Mouse (Mus musculus): ENCODE results near the gene Ffar1.
"Not testable (repeated sequence)": the region's sequence is repeated elsewhere in the genome, so short reads cannot be mapped to it uniquely, and the experiment has no call there.

Ffar1 gene

GRCm38 (mm10) chr7:30851421-30851820 is 9.9 kb downstream of the Ffar1 start:
- in situ Hi-C loops (cut with MboI, MseI) = no loop called here

GRCm38 (mm10) chr7:30847934-30848333 is 13.4 kb downstream of the Ffar1 start:
- in situ Hi-C loops (cut with MboI, MseI) = no loop called here

GRCm38 (mm10) chr7:30847386-30847785 is 14.0 kb downstream of the Ffar1 start:
- in situ Hi-C loops (cut with MboI, MseI) = no loop called here

- in situ Hi-C loops (cut with MboI, MseI) = no loop called here
Measured at GRCm38 (mm10) chr7:30846505-30847053, 14.8 kb downstream of the Ffar1 start.

GRCm38 (mm10) chr7:30844676-30845297 is 16.6 kb downstream of the Ffar1 start:
- in situ Hi-C loops (cut with MboI, MseI) = no loop called here

- in situ Hi-C loops (cut with MboI, MseI) = no loop called here
Measured at GRCm38 (mm10) chr7:30842092-30842491, 19.3 kb downstream of the Ffar1 start.

- in situ Hi-C loops (cut with MboI, MseI) = no loop called here
Measured at GRCm38 (mm10) chr7:30841379-30841778, 20.0 kb downstream of the Ffar1 start.

- in situ Hi-C loops (cut with MboI, MseI) = no loop called here
Measured at GRCm38 (mm10) chr7:30840306-30840705, 21.1 kb downstream of the Ffar1 start.

GRCm38 (mm10) chr7:30837277-30837676 is 24.1 kb downstream of the Ffar1 start:
- in situ Hi-C loops (cut with MboI, MseI) = no loop called here

GRCm38 (mm10) chr7:30832684-30833083 is 28.7 kb downstream of the Ffar1 start:
- in situ Hi-C loops (cut with MboI, MseI) = not testable (repeated sequence)

- in situ Hi-C loops (cut with MboI, MseI) = no loop called here
Measured at GRCm38 (mm10) chr7:30832261-30832660, 29.1 kb downstream of the Ffar1 start.

- in situ Hi-C loops (cut with MboI, MseI) = no loop called here
Measured at GRCm38 (mm10) chr7:30829428-30829827, 31.9 kb downstream of the Ffar1 start.

- in situ Hi-C loops (cut with MboI, MseI) = not testable (repeated sequence)
Measured at GRCm38 (mm10) chr7:30828871-30829270, 32.5 kb downstream of the Ffar1 start.

- in situ Hi-C loops (cut with MboI, MseI) = no loop called here
Measured at GRCm38 (mm10) chr7:30826660-30827059, 34.7 kb downstream of the Ffar1 start.

GRCm38 (mm10) chr7:30824306-30824705 is 37.1 kb downstream of the Ffar1 start:
- in situ Hi-C loops (cut with MboI, MseI) = no loop called here

- in situ Hi-C loops (cut with MboI, MseI) = no loop called here
Measured at GRCm38 (mm10) chr7:30823675-30824074, 37.7 kb downstream of the Ffar1 start, which contains the start of gene Ffar2. Gene Ffar2, minus strand, starts transcription at chr7:30823775.

- in situ Hi-C loops (cut with MboI, MseI) = no loop called here
Measured at GRCm38 (mm10) chr7:30821532-30821931, 39.8 kb downstream of the Ffar1 start.

- in situ Hi-C loops (cut with MboI, MseI) = no loop called here
Measured at GRCm38 (mm10) chr7:30820854-30821445, 40.4 kb downstream of the Ffar1 start.

- in situ Hi-C loops (cut with MboI, MseI) = no loop called here
Measured at GRCm38 (mm10) chr7:30820131-30820530, 41.2 kb downstream of the Ffar1 start.

- in situ Hi-C loops (cut with MboI, MseI) = loop anchor here (5.0 kb wide), 1 partner anchor 50 kb away; the partner anchor contains the start of gene Ffar1
Measured at GRCm38 (mm10) chr7:30812291-30812807, 49.0 kb downstream of the Ffar1 start.

GRCm38 (mm10) chr7:30811757-30812290 is 49.5 kb downstream of the Ffar1 start:
- in situ Hi-C loops (cut with MboI, MseI) = loop anchor here (5.0 kb wide), 1 partner anchor 50 kb away; the partner anchor contains the start of gene Ffar1

GRCm38 (mm10) chr7:30810319-30810718 is 51.0 kb downstream of the Ffar1 start:
- in situ Hi-C loops (cut with MboI, MseI) = loop anchor here (5.0 kb wide), 1 partner anchor 52 kb away; the partner anchor contains the start of gene Ffar1

All from T-helper 1 cell (primary cell).